Mouse (Mus musculus) heart, embryonic 13.5 days (tissue): ENCODE measurements around the gene Ccdc51. TPM values are rescaled to one million over a fixed set of nuclear protein-coding genes. Genes with fewer than 3 reads are reported as not detected.

Experiments
- ATAC-seq: fragments of 200-750 bp; cut with Nextera tagmentation; 2 replicates; pipeline ENCODE4 v1.8.0; 2017; ENCODE audit warnings: moderate TSS enrichment; ENCODE audit not compliant: insufficient number of reproducible peaks, low FRiP score, low TSS enrichment; ENCODE audit errors: extremely low read depth
- H3K27ac ChIP-seq: fragments of 300-500 bp; sonication (generic); replicated peaks from 2 replicates; pipeline ENCODE4 v1.5.1; 2015; ENCODE audit warnings: moderate library complexity, mild to moderate bottlenecking, inconsistent platforms
- H3K27me3 ChIP-seq: fragments of 300-500 bp; sonication (generic); replicated peaks from 2 replicates; pipeline ENCODE4 v1.6.1; 2015; ENCODE audit warnings: mild to moderate bottlenecking, inconsistent platforms
- H3K36me3 ChIP-seq: fragments of 300-500 bp; sonication (generic); 2 replicates; pipeline ENCODE4 v1.6.1; 2015; ENCODE audit warnings: mild to moderate bottlenecking, inconsistent platforms
- H3K4me1 ChIP-seq: fragments of 300-500 bp; sonication (generic); 2 replicates; pipeline ENCODE4 v1.6.1; 2015; ENCODE audit warnings: inconsistent platforms
- H3K4me2 ChIP-seq: fragments of 300-500 bp; sonication (generic); 2 replicates; pipeline ENCODE4 v1.6.1; 2015; ENCODE audit warnings: inconsistent platforms, mild to moderate bottlenecking, moderate library complexity
- H3K4me3 ChIP-seq: fragments of 300-500 bp; sonication (generic); 2 replicates; pipeline ENCODE4 v1.5.1; 2015; ENCODE audit warnings: moderate library complexity, mild to moderate bottlenecking, inconsistent platforms
- H3K9ac ChIP-seq: fragments of 300-500 bp; sonication (generic); 2 replicates; pipeline ENCODE4 v1.6.1; 2015; ENCODE audit warnings: inconsistent platforms, mild to moderate bottlenecking, moderate library complexity
- H3K9me3 ChIP-seq: fragments of 300-500 bp; sonication (generic); 2 replicates; pipeline ENCODE4 v1.6.1; 2016; ENCODE audit warnings: inconsistent platforms
- WGBS: fragments of 180-500 bp; shearing (Covaris S2); methylation state at CpG from one replicate; pipeline ENCODE4 v1.1.7; 2015; ENCODE audit warnings: mixed read lengths; 5-methylcytosine and 5-hydroxymethylcytosine counted together
- polyA plus RNA-seq: library from polyadenylated mRNA; unstranded; fragments of >200 nt; fragmentation: Nextera tagmentation; extraction: Ambion mirVana; gene quantifications from 2 replicates; pipeline ENCODE4 v1.2.1, GENCODE M21; 2015

The Ccdc51 gene
- polyA plus RNA-seq = 12.4 and 16.7 TPM in 2 replicates

GRCm38 (mm10) chr9:109082124-109082800, at the start of gene Ccdc51, which contains the start of gene Tma7:
TSS of gene Ccdc51 (plus strand) at chr9:109082493.
TSS of gene Tma7 (minus strand) at chr9:109082587.
- H3K4me2 ChIP-seq = peak within 1 kb of the TSS; percentile 90
- H3K36me3 ChIP-seq = peaks cover 30% of the 10 kb centered on the region
- ATAC-seq = peak; percentile 94
- no peaks in the 10 kb centered on the region for H3K9me3 ChIP-seq
- no peaks in the 10 kb centered on the region for H3K27me3 ChIP-seq
- peak within 1 kb of the TSS; percentile 82 for H3K27ac ChIP-seq
- peaks cover 21% of the 10 kb centered on the region for H3K4me1 ChIP-seq
- peak within 1 kb of the TSS; percentile 96 for H3K9ac ChIP-seq
- H3K4me3 ChIP-seq = peak within 1 kb of the TSS; percentile 89
- under 1% methylated on average over 37 of the region's 37 CpGs for WGBS

- Histone ChIP-seq H3K9ac (peak within 1 kb of the TSS; percentile 84), H3K36me3 (no peaks in the 10 kb centered on the region), H3K27ac (peak within 1 kb of the TSS; percentile 73), H3K4me1 (peaks cover 40% of the 10 kb centered on the region), H3K4me3 (peak within 1 kb of the TSS; percentile 76), H3K4me2 (peak within 1 kb of the TSS; percentile 75), H3K9me3 (no peaks in the 10 kb centered on the region), H3K27me3 (no peaks in the 10 kb centered on the region)
- under 1% methylated on average over 28 of the region's 40 CpGs for WGBS
- ATAC-seq = peak; percentile 88
Measured at GRCm38 (mm10) chr9:109038086-109038895, 44.0 kb upstream of the Ccdc51 start, which contains the start of gene Shisa5. TSS of gene Shisa5 (plus strand) at chr9:109038565.

- H3K4me2 ChIP-seq = peak overlapping the region; percentile 75
- H3K36me3 ChIP-seq = 0 out of 2 replicates have a peak, but pooled peaks cover 2% of the 10 kb centered on the region
- 16% methylated on average over 8 of the region's 8 CpGs for WGBS
- H3K9me3 ChIP-seq = no peaks in the 10 kb centered on the region
- ATAC-seq = peak; percentile 30; the same call in 1 of the 2 replicates
- peak overlapping the region; percentile 84 for H3K9ac ChIP-seq
- peak overlapping the region; percentile 73 for H3K27ac ChIP-seq
- peaks cover 40% of the 10 kb centered on the region for H3K4me1 ChIP-seq
- no peaks in the 10 kb centered on the region for H3K27me3 ChIP-seq
- H3K4me3 ChIP-seq = peak overlapping the region; percentile 76
Measured at GRCm38 (mm10) chr9:109038901-109039364, 43.4 kb upstream of the Ccdc51 start.

- Histone ChIP-seq H3K27me3 (no peaks in the 10 kb centered on the region), H3K4me3 (peak overlapping the region; percentile 76), H3K4me2 (peak overlapping the region; percentile 75), H3K9me3 (no peaks in the 10 kb centered on the region), H3K4me1 (peaks cover 40% of the 10 kb centered on the region), H3K36me3 (peaks cover 8% of the 10 kb centered on the region), H3K27ac (peak overlapping the region; percentile 73), H3K9ac (0 out of 2 replicates have a peak overlapping the region, but pooled peaks have one; percentile 84)
- no peak for ATAC-seq
- 63% methylated on average over 4 of the region's 4 CpGs for WGBS
Measured at GRCm38 (mm10) chr9:109039681-109040080, 42.6 kb upstream of the Ccdc51 start.

- H3K4me3 ChIP-seq = peak overlapping the region; percentile 76; the same call in 1 of the 2 replicates
- WGBS = 72% methylated on average over 8 of the region's 8 CpGs
- H3K4me2 ChIP-seq = peak overlapping the region; percentile 75
- no peak for ATAC-seq
- H3K9me3 ChIP-seq = no peaks in the 10 kb centered on the region
- H3K9ac ChIP-seq = 0 out of 2 replicates have a peak overlapping the region, but pooled peaks have one; percentile 44
- no peaks in the 10 kb centered on the region for H3K27me3 ChIP-seq
- H3K4me1 ChIP-seq = peaks cover 40% of the 10 kb centered on the region
- peaks cover 10% of the 10 kb centered on the region for H3K36me3 ChIP-seq
- no peak overlapping the region for H3K27ac ChIP-seq
Measured at GRCm38 (mm10) chr9:109040216-109040615, 42.1 kb upstream of the Ccdc51 start.

GRCm38 (mm10) chr9:109040906-109041305, 41.4 kb upstream of the Ccdc51 start:
- H3K4me2 ChIP-seq = peak overlapping the region; percentile 75
- peaks cover 13% of the 10 kb centered on the region for H3K36me3 ChIP-seq
- H3K27me3 ChIP-seq = no peaks in the 10 kb centered on the region
- peak overlapping the region; percentile 43; the same call in 1 of the 2 replicates for H3K27ac ChIP-seq
- H3K4me1 ChIP-seq = peaks cover 40% of the 10 kb centered on the region
- 27% methylated on average over 6 of the region's 6 CpGs for WGBS
- peak overlapping the region; percentile 25; the same call in 1 of the 2 replicates for H3K9ac ChIP-seq
- no peak for ATAC-seq
- H3K4me3 ChIP-seq = peak overlapping the region; percentile 76
- no peaks in the 10 kb centered on the region for H3K9me3 ChIP-seq

- WGBS = 34% methylated on average over 7 of the region's 7 CpGs
- Histone ChIP-seq H3K9me3 (no peaks in the 10 kb centered on the region), H3K4me3 (peak overlapping the region; percentile 76), H3K9ac (peak overlapping the region; percentile 25; the same call in 1 of the 2 replicates), H3K4me2 (peak overlapping the region; percentile 75), H3K4me1 (peaks cover 40% of the 10 kb centered on the region), H3K27ac (peak overlapping the region; percentile 43; the same call in 1 of the 2 replicates), H3K36me3 (peaks cover 16% of the 10 kb centered on the region), H3K27me3 (no peaks in the 10 kb centered on the region)
- ATAC-seq = no peak
Measured at GRCm38 (mm10) chr9:109041351-109041750, 40.9 kb upstream of the Ccdc51 start.

- no peaks in the 10 kb centered on the region for H3K27me3 ChIP-seq
- no peak overlapping the region for H3K4me2 ChIP-seq
- peaks cover 47% of the 10 kb centered on the region for H3K36me3 ChIP-seq
- no peak overlapping the region for H3K9ac ChIP-seq
- H3K4me1 ChIP-seq = peaks cover 6% of the 10 kb centered on the region
- ATAC-seq = no peak
- H3K4me3 ChIP-seq = no peak overlapping the region
- H3K27ac ChIP-seq = no peak overlapping the region
- WGBS = 40% methylated on average over 5 of the region's 5 CpGs
- H3K9me3 ChIP-seq = no peaks in the 10 kb centered on the region
Measured at GRCm38 (mm10) chr9:109046306-109046705, 36.0 kb upstream of the Ccdc51 start.

GRCm38 (mm10) chr9:109049316-109049715, 33.0 kb upstream of the Ccdc51 start:
- WGBS = 77% methylated on average over 7 of the region's 7 CpGs

GRCm38 (mm10) chr9:109049996-109050673, 32.2 kb upstream of the Ccdc51 start:
- ATAC-seq = no peak
- Histone ChIP-seq H3K9me3 (no peaks in the 10 kb centered on the region), H3K27ac (no peak overlapping the region), H3K4me2 (no peak overlapping the region), H3K9ac (no peak overlapping the region), H3K4me3 (no peak overlapping the region), H3K27me3 (no peaks in the 10 kb centered on the region), H3K4me1 (peaks cover 8% of the 10 kb centered on the region), H3K36me3 (peaks cover 59% of the 10 kb centered on the region)
- WGBS = 81% methylated on average over 9 of the region's 9 CpGs

More at GRCm38 (mm10) chr9:109049316-109049715, 33.0 kb upstream of the Ccdc51 start:
- Histone ChIP-seq H3K9me3 (no peaks in the 10 kb centered on the region), H3K27me3 (no peaks in the 10 kb centered on the region), H3K4me2 (no peak overlapping the region), H3K4me1 (peaks cover 1% of the 10 kb centered on the region), H3K36me3 (peaks cover 64% of the 10 kb centered on the region), H3K27ac (no peak overlapping the region), H3K4me3 (no peak overlapping the region), H3K9ac (no peak overlapping the region)
- no peak for ATAC-seq
